Mouse (Mus musculus) bone marrow, adult 2 months (tissue): ENCODE measurements around the gene Elf1.

Source experiments
- CTCF ChIP-seq: fragments of 200-500 bp; IDR thresholded peaks from 2 replicates; pipeline ENCODE4 v1.5.1; 2011; ENCODE audit warnings: low read length, control low read depth; ENCODE audit not compliant: control insufficient read depth, insufficient read depth
- POLR2A ChIP-seq: fragments of 200-500 bp; IDR thresholded peaks from 2 replicates; pipeline ENCODE4 v1.6.1; 2011; ENCODE audit warnings: low read depth, mild to moderate bottlenecking, control low read depth, low read length, borderline replicate concordance; ENCODE audit not compliant: control insufficient read depth

- TF ChIP-seq POLR2A = no peak
- no peak for TF ChIP-seq CTCF
These were observed 70.9 kb downstream of the Elf1 start for GRCm38 (mm10) chr14:79551929-79552328.
